Mouse (Mus musculus): ENCODE data around the gene Usp25. TPM values are rescaled to one million over a fixed set of nuclear protein-coding genes. Genes with fewer than 3 reads are reported as not detected.

Gene Usp25
- 36.4 and 54.6 TPM in 2 replicates for polyA plus RNA-seq (2012)

DNA sequence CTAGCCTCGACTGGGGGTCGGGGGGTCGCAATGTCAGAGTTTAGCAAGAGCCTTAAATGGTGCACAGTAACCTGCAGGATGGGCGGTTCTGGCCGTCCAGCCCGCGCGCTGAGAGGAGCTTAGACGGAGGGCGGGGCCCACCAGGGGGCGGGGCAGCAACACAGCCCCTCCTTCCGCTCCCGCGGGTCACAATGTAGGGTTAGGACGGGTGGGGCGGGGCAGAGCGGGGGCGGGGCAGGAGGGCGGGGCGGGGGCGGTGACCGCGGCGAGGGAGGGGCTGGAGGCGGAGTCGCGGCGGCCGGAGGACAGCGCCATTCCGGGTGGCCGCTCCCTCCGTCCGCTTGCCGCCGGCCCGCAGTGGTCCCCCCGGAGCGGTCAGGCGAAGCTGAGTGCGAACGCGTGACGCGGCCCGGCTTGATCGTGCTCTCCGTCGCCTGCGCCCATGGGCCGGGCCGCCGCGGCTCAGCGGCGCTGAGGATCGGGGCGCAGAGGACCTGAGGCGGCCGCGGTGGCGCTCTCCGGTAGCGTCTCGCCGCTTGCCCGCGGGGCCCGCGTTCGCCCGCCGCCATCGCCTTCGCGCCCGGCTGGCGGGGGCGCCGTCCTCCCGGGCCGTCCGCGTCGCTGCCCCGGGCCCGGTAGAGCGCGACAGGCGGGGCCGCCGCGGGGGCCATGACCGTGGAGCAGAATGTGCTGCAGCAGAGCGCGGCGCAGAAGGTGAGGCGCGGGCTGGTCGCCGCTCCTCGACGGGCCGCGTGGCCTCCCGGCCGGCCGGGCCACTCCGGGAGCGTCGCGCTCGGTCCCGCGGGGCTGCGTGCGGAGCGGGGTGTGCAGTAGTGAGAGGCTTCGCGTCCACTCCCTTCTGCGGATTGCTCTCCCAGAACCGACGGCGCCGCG, at the start of gene Usp25:
Gene Usp25, plus strand, starts transcription at position 280 of the 894 bp plus-strand sequence.
- no peak for TF ChIP-seq GATA1 (IDR thresholded peaks at IDR 0.05; ENCODE audit: low read length)

DNA sequence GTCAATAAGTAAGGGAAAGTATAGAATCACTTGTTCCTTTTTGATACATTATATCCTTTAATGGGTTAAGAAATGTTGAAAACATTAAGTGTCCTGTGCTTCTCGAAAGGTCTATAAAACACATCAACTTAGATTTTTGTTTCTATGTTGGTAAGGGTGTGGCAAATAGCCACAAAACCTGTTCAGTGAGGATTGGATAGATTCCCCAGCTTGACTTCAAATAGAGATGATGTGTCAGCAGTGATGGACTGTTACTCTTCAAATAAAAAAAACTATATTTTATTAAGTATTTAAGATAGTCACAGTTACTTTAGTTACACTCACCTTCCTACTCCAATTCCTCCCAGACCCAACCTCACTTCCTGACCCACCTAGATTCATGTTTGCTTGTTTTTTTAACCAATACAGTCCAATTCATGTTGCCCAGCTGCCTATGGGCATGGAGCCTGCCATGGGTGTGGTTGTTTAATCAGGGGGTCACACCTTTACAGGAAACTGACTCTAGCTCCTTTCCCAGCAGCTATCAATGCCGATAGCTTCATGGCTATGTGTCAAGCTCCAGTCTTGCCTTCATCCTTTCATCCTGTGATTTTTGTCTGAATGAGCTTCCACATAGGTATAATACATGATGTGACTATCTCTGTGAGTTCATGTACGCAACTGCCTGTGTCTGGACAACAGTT, 45.8 kb upstream of the Usp25 start:
- TF ChIP-seq GATA1 (IDR thresholded peaks at IDR 0.05; ENCODE audit: low read length), result no peak

DNA sequence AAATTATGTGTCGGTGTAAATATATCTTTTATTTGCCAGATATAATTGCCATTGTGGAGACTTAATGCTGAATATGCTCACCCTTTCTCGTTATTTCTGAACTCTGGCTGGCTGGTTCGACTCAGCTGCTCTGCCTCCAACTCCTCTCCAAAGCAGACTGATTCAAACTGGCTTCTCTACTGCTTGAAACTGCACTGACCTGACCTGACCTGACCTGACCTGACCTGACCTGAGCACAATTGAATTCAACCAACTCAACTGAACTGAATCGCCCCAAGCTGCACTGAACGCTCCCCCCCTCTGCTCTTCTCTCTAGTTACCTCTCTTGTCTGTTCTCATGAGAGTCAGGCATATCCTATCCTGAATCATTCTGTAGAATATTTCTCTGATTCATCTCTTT, 42.3 kb upstream of the Usp25 start:
- no peak for TF ChIP-seq GATA1 (IDR thresholded peaks at IDR 0.05; ENCODE audit: low read length)

DNA sequence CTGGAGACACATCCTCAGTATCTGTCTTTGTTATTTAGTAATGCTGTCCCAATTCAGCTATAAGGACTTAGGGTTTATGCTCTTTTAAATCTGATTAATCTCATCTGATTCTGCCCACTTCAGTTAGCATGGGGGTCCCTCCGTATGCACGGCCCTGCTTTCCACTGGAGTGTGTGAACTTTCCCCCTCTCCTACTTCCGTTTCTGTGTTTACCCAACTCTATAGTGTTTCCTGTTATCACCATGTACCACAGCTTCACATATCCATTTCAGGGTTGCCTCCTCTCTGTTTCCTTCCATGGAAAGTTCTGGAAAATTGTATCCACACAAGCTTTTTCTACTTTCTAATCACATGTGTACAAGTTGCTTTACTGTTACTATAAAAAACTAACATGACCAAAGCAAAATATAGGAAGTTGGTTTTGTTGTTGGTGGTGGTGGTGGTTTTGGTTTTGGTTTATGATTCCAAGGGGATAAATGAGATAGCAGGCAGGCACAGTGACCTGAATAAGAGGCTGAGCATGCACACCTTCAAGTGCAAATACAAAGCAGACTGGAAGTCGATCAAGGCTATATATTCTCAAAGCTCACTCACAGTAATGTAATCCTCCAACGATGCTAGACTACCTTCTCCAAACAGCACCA, 36.6 kb upstream of the Usp25 start:
- no peak for TF ChIP-seq GATA1 (IDR thresholded peaks at IDR 0.05; ENCODE audit: low read length)

DNA sequence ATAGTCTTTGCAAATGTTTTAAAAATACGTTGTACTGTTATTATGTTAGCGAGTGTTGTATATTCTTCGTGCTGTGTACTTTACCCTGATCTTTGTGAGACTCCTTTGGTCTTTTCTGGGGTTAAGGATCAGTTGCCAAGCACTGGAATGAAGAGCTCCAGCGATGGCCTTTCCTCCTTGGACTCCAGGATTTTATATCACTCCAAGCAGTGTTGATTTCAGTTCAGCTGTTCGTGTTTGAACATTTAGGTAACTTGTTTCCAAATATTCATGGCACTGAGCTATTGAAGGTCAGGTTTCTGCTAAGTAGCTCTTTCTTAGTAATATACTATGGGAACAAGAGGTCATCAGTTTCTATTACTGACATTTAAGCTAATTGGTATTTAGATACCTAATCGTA, 29.8 kb upstream of the Usp25 start:
- TF ChIP-seq GATA1 (IDR thresholded peaks at IDR 0.05; ENCODE audit: low read length), result no peak

DNA sequence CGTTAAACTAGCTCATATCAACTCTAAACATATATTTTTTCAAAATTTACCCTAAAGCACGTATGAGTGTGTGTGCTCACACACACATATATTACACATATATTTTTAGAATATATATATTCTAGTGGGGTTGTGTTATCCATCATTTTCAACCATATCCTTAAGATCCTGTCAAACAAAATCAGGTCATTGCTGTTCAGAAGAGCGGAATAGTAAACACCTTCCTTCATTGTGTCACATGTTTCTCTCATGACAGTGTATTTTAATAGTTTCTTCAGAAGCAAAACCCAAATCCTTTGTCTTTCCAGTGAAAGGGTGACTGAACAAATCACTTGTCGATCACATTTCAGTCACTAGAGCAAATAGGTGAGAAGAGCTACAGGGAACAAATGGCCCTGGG, 25.8 kb upstream of the Usp25 start:
- TF ChIP-seq GATA1 (IDR thresholded peaks at IDR 0.05; ENCODE audit: low read length), result no peak

DNA sequence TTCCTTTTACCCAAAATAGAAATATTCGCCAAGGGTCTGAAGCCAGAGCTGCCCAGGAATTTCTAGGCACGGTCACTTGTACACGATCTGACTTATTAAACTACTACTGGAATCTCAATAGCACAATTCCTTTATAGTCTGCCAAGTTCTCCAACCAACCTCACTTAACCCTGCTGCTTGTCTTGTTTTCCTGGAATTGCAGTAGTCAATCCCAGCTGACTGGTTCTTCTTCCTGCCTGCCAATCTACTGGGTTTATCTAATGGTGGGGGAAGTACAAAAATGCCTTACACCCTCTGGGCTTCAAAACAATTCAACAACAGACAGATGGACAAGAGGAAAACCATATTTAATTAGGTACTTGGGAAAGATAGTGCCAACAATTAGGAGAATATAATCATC, 9.6 kb upstream of the Usp25 start:
- no peak for TF ChIP-seq GATA1 (IDR thresholded peaks at IDR 0.05; ENCODE audit: low read length)

DNA sequence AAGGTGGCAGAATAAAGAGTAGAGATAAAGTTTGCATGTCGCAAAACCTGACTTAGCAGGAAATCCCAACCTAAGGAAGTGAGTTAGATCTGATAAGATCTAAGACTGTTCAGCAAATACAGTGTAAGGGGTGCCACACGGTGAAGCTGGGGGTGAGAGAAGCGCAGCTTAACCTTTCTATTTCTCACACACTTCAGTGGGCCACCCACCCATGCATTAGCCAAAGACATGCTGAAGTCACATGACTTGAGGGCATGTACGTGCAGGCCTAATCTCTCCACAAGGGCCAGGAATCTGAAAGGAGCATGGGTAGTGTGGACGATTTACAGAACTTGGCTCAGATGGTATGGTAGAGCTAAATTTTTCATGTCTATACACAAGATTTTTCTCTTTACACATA, 4.3 kb upstream of the Usp25 start:
- TF ChIP-seq GATA1 (IDR thresholded peaks at IDR 0.05; ENCODE audit: low read length), result no peak

DNA sequence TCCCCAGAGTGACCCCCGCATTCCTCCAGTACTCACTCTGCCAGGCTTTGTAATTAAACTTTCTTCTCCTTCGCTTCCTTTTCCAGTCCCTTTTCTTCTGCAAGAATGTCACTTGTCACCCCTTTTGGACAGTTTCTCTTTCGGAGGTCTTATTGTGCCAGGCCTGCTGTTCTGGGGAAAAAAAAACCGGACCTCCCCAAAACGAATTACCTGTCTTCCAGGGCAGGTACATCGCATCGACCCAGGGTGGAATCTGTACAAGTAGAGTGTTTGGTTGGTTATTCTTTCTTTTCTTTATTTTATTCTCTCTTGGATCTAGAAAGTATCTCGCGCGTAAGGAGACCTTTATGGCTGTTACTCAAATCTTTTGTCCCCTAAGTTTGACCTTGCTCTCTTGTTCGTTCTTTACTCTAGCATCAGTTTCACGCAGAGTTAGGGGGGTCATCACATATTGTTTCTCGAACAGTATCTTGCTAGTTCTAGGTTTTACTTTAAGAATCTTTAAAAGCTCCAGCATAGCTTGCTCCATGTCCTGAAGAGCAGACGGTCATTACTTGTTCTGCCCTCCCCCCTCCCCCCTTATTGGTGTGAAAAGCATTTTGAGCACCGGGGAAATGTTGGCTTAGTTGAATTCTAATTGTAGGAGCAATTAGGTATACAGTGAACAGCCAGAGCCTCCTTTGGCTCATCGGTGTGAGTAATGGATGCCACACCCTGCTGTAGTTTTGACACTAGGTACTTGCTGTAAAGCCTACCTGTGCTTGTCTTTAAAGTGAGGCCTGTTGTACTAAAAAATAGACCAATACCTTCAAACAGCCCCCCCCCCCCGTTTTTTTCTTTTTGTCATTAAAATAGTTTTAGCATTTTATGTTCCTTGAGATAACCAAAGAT, 1.1 kb downstream of the Usp25 start:
- TF ChIP-seq GATA1 (IDR thresholded peaks at IDR 0.05; ENCODE audit: low read length), result no peak

DNA sequence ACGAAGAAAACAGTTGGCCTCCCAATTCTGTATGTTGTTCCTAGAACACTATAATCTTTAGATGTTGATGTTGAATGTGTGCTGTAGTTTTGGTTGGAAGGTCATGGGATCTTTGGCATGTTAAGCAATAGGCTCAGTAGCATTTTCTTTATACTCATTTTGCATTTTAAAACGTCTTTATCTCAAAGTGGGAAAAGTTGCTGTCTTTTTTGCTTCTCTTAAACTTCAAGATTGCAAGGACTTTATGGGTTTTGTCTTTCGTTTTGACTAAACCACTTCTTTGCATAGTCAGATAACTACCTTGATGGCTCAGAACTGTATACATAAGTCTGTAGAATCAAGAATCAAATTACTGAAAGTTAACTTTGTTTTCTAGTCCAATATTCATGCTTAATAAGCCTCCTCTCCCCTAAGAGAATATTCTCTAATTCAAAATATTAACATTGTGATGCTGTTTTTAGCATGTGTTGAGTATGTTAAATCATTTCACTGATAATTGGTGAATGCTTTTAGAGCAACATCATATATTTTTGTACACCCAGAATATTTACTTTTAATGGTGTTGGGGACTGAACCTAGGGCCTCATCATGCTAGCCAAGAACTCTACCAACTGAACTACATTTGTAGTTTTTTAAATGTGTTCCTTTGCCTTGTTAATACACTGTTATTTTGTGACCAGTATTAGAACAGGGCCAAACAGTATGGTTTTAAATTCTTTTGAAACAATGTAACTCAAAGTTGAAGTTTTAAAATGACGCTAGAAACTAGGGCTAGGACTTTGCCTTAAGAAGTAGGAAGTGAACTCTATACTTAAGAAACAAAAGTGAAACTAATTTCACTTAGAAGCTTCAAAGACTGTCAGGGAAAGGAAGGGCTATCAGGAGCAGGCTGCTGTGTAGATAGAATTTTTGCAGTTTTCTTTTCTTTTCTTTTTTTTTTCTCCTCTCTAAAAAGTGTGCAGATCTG, 2.2 kb downstream of the Usp25 start:
- no peak for TF ChIP-seq GATA1 (IDR thresholded peaks at IDR 0.05; ENCODE audit: low read length)

DNA sequence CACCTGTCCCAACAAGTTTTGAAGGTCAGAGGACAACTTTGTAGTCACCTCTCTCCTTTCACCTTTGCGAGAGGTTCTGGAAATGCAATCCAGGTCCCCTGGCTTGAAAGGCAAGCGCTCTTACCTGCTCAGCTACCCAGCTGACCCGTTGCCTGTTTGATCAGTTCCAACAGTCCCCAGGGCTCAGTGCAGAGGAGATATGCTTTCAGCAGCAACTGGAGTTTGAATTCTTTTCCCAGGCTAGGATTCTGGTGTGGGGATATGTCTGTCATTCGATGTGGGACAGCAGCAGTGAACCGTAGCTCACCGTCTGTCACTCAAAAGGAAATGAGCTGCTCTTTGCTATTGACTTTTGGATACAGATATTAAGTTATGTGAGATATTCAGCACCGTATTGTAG, 4.4 kb downstream of the Usp25 start:
- TF ChIP-seq GATA1 (IDR thresholded peaks at IDR 0.05; ENCODE audit: low read length), result no peak

DNA sequence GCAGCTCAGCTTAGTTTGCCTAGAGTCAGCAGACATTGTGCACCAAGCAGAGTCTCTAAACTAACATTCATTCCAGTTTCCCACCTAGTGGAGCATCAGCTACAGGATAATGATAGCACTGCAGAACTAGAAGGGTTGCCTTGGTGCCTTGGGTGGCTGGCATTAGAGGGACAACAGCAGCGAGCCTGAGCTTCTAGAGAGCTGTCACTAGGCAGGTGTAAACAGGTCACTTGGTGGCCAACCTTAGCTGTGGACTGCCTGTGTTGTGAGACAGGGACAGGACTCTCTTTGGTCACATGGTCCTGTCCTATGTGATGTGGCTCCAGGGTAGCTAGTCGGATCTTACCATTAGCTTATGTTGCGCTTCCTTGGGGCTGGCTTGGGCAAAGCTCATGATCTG, 6.7 kb downstream of the Usp25 start:
- TF ChIP-seq GATA1 (IDR thresholded peaks at IDR 0.05; ENCODE audit: low read length), result no peak

DNA sequence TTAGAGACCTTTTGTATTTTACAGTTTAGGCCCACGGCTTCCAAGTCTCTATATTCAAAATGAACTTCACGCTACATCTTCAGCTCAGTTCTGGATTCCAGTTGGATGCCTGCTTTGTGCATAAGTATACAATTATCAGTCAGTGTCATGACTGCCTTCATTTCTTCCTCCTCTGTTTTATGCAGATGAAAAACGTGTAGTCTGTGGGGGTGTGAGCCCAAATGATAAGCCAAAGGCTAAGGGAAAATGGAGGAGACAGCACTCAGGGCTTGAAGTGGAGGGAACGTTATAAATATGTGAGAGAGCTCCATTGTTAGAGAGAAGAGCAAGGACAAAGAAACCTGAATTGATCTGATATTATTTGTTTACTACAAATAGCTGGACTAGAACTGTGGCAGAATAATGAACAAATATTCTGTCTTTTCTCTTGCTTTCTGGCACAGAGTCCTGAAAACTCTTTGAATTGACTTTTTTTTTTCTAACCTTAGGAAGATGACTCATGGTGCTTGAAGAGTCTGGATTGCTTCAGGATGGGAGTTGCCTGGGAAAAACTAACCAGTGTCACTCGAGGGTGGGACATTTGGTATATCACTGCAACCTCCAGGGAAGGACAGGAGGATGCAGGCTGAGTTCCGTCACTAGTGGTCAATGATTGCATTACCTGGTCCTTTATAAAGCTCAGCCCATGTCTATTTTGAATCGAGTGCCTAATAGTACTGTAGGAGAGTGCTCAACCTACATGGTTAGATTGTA, 10.3 kb downstream of the Usp25 start:
- no peak for TF ChIP-seq GATA1 (IDR thresholded peaks at IDR 0.05; ENCODE audit: low read length)
